Mouse (Mus musculus): ENCODE measurements at regions not wholly inside any gene's neighbourhood (a gene's known extent, or its start where the extent isn't known, plus 50 kb on each side); places are given as distances from the start of the nearest gene placed in this dataset.

- DNase-seq (ENCODE audit: low read depth, low spot score) = no peak
Observed at GRCm38 (mm10) chr3:40167970-40168626, 363.0 kb upstream of the Intu start.

GRCm38 (mm10) chr3:40169590-40169989, 361.5 kb upstream of the Intu start:
- DNase-seq (ENCODE audit: low read depth, low spot score) = no peak

GRCm38 (mm10) chr3:40179726-40180317, 351.3 kb upstream of the Intu start:
- DNase-seq (ENCODE audit: low read depth, low spot score) = no peak

GRCm38 (mm10) chr3:40185597-40186320, 345.3 kb upstream of the Intu start:
- DNase-seq (ENCODE audit: low read depth, low spot score) = no peak

- no peak for DNase-seq (ENCODE audit: low read depth, low spot score)
Observed at GRCm38 (mm10) chr3:40189529-40189928, 341.6 kb upstream of the Intu start.

- DNase-seq (ENCODE audit: low read depth, low spot score) = no peak
Observed at GRCm38 (mm10) chr3:40190024-40190423, 341.1 kb upstream of the Intu start.

- no peak for DNase-seq (ENCODE audit: low read depth, low spot score)
Observed at GRCm38 (mm10) chr3:40200174-40200573, 330.9 kb upstream of the Intu start.

GRCm38 (mm10) chr3:40206326-40206725, 324.8 kb upstream of the Intu start:
- no peak for DNase-seq (ENCODE audit: low read depth, low spot score)

- DNase-seq (ENCODE audit: low read depth, low spot score) = no peak
Observed at GRCm38 (mm10) chr3:40211793-40212192, 319.3 kb upstream of the Intu start.

- no peak for DNase-seq (ENCODE audit: low read depth, low spot score)
Observed at GRCm38 (mm10) chr3:40226772-40227171, 304.3 kb upstream of the Intu start.

- DNase-seq (ENCODE audit: low read depth, low spot score) = no peak
Observed at GRCm38 (mm10) chr3:40243499-40244101, 287.5 kb upstream of the Intu start.

GRCm38 (mm10) chr3:40254376-40254775, 276.7 kb upstream of the Intu start:
- no peak for DNase-seq (ENCODE audit: low read depth, low spot score)

- DNase-seq (ENCODE audit: low read depth, low spot score) = no peak
Observed at GRCm38 (mm10) chr3:40262536-40262935, 268.6 kb upstream of the Intu start.

GRCm38 (mm10) chr3:40267514-40267913, 263.6 kb upstream of the Intu start:
- DNase-seq (ENCODE audit: low read depth, low spot score) = no peak

GRCm38 (mm10) chr3:40282926-40283325, 248.2 kb upstream of the Intu start:
- no peak for DNase-seq (ENCODE audit: low read depth, low spot score)

- no peak for DNase-seq (ENCODE audit: low read depth, low spot score)
Observed at GRCm38 (mm10) chr3:40286959-40287710, 244.0 kb upstream of the Intu start.

GRCm38 (mm10) chr3:40297120-40297519, 234.0 kb upstream of the Intu start:
- no peak for DNase-seq (ENCODE audit: low read depth, low spot score)

- no peak for DNase-seq (ENCODE audit: low read depth, low spot score)
Observed at GRCm38 (mm10) chr3:40320319-40320718, 210.8 kb upstream of the Intu start.

- no peak for DNase-seq (ENCODE audit: low read depth, low spot score)
Observed at GRCm38 (mm10) chr3:40325872-40326803, 204.9 kb upstream of the Intu start.

- no peak for DNase-seq (ENCODE audit: low read depth, low spot score)
Observed at GRCm38 (mm10) chr3:40339492-40340030, 191.5 kb upstream of the Intu start.
